Mouse (Mus musculus): ENCODE data around the gene Gm28308. TPM values are rescaled to one million over a fixed set of nuclear protein-coding genes. Genes with fewer than 3 reads are reported as not detected.

Gene Gm28308
- total RNA-seq, 2 experiments from 2014 or later = not detected

- no peak for DNase-seq (ENCODE audit: low spot score in 2 of 2)
- intact Hi-C loops (cut with DNase I) = loop anchor here (5.0 to 10.0 kb wide), 2 partner anchors 149 to 988 kb away; partner anchors contain the start of gene Evx1
Observed at GRCm38 (mm10) chr6:52165441-52166370, 47.4 kb downstream of the Gm28308 start.

DNA sequence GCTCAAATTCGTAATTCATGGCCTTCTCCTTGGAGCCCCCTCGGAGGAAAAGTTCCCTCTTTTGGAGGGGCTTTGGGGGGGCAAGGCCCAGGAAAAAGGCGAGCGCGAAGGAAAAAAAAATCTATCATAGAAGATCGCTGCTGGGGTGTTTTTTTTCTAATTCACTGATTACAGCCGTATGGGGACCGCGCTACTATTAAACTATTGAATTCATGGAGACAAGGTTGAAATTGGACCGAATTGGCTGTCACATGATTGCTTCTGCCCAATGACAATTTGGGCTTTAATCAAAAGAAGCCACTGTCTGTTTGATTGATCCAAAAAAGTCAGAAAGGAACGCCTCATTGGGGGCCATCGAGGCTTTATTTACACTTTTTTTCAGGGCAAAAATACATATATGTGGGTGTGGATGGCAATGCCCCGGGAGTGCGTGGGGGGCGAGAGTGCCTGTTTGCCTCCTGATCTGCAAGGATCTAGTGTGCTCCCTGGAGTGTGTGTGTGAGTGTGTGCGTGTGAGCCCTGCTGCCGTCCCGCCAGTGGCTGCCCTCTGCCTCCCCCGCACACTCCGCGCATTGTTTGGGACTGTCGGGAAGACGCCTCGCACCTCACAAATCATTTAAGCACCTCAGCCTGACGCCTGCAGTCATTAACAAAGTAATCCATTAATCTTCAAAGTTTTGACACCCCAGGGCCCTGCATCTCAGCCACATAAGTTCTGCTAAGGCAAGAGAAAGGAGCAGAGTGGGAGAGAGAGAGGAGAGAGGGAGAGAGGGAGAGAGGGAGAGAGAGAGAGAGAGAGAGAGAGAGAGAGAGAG lies 48.3 kb downstream of the Gm28308 start, which contains the start of gene Hoxa2:
Hoxa2 (minus strand) TSS at position 206 of the 815 bp plus-strand sequence.
- no peak for DNase-seq (ENCODE audit: low spot score in 2 of 2)
- intact Hi-C loops (cut with DNase I) = loop anchor here (5.0 to 10.0 kb wide), 3 partner anchors 150 to 988 kb away; partner anchors contain the start of gene Evx1

DNA sequence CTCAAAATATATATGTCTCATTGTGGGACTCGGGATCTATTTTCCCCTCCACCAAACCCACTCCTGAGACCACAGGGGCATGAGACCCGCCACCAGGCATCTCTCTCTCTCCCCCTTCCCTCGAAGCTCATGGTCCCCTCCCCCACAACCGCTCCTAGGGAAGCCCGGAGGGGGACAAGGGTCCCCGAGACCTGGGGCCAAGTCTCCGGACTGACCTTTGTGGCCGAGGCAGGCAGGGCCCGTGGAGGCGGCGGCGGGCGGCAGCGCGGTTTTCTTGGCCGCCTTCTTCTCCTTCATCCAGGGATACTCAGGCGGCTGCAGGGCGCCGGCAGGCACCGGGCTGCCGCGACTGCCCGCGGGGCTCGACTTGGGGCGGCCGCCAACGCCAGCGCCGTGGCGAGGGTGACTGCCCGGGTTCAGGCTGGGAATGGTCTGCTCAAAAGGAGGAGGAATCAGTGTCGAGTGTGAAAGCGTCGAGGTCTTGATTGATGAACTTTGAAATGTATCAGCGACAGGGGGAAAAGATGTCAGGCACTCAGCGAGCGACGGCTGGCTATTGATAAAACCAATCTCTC lies 49.0 kb downstream of the Gm28308 start:
- intact Hi-C loops (cut with DNase I) = loop anchor here (5.0 to 10.0 kb wide), 2 partner anchors 151 to 157 kb away; partner anchors contain the start of gene Evx1

GRCm38 (mm10) chr6:52163366-52164031 lies 49.6 kb downstream of the Gm28308 start:
- intact Hi-C loops (cut with DNase I) = loop anchor here (5.0 to 10.0 kb wide), 2 partner anchors 151 to 156 kb away; partner anchors contain the start of gene Evx1
- no peak for DNase-seq (ENCODE audit: low spot score in 2 of 2)

More for the DNA sequence above, 49.0 kb downstream of the Gm28308 start:
- DNase-seq (ENCODE audit: low spot score in 2 of 2) = no peak

DNA sequence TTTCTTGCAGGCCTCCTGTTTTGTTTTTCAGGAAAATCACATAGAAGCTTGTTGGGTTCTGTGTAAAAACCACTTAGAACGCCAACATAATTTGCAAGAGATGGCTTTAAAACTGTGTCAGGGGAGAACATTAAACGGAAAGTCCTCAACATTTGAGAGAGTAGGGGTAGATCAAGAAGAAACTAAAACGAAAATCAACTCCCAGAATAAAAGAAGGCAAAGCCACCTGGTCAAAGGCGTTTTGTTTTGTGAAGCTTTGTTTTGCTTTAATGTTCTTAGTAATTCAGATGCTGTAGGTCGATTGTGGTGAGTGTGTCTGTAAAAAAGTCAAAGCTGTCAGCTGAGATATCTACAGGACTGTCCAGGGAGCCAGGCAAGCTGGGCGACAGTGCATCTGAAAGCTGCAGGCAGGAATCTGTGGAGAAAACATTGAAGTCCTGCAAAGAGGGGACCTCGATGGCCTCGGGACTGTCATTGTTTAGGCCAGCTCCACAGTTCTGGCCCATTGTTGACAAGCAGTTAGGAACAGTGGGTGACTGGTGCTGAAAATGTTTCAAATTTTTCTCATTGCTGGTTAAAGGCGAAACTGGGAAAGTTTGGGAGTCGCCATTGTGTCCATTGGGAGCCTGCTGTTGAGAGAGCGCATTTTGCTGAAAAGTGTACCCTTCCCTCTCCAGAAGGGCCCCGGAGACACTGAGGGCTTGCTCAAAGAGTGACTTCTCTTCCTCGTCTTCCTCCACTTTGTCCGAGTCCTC lies 50.4 kb downstream of the Gm28308 start:
- no peak for DNase-seq (ENCODE audit: low spot score in 2 of 2)
- intact Hi-C loops (cut with DNase I) = loop anchor here (5.0 to 10.0 kb wide), 2 partner anchors 152 to 155 kb away; partner anchors contain the start of gene Evx1

GRCm38 (mm10) chr6:52162093-52162380 lies 51.1 kb downstream of the Gm28308 start:
- DNase-seq (ENCODE audit: low spot score in 2 of 2) = no peak
- intact Hi-C loops (cut with DNase I) = loop anchor here (5.0 to 10.0 kb wide), 2 partner anchors 153 to 155 kb away; partner anchors contain the start of gene Evx1

DNA sequence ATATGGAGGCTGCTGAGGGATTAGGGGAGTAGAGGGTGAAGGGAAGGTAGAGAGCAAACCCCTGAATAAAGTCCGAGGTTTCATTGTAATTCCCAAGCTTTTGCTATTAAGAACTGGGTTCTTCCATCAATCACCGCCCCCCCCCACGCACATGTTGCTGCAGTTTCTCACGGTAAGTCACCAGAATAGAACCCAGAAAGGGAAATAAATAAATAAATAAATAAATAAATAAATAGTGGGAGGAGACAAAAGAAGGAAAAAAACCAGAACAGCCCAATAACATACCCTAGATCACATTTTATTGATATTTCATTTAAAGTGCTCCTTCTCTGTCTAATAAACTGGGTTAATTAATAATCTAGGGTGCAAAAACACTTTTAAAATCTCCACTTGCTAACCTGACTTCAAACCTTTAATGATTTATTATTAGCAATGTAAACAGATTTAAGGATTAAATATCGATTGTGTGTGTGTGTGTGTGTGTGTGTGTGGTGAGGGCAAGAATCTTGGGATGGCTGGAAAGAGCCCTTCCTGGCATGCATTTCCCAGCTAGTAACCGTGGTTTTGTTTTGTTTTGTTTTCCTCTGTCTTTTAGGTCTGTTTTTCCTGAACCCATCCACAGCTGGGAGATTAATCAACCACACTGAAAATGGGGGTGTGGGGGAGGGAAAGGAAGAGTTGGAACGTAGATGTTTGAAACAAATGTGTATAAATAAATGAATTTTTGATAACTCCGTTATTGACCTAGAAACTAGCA lies 51.6 kb downstream of the Gm28308 start:
- intact Hi-C loops (cut with DNase I) = loop anchor here (5.0 to 10.0 kb wide), 2 partner anchors 153 to 154 kb away; partner anchors contain the start of gene Evx1
- no peak for DNase-seq (ENCODE audit: low spot score in 2 of 2)

DNA sequence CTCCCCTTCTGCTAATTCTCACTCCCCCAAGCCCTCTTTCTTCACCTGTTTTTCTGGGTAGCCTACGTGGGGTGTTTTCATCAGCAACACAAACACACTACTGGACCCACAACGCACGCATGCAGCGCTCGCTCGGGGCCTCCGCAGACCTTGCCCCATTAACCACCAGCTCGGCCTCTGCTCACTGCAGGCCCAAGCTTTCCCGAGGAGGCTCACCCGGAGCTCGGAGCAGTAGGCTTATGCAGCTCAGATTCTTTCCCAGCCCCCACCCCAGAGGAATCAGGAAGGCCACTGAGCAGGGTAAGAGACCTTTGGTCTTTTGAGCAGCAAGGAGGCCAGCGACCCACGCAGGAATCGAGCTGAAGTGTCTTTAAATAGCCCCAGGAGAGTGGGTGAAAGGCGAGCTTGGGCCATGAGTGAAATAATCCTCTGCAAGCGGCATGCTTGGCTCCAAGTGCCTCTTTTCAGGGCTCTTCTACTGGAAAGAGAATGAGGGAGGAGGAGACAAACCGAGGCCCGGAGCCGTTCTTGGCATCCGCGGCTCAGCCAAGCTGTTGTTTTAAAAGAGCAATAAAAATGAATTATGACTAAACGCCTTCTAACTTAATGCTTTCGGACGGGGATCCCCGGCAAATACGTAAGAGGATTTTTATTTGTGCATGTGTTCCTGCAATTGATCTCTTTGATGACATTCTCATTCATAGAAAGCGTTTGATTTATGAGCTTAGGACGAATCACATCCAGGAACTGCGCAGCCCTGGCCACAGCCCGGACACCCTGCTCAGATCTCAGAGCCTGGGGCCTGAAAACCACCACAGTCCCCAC lies 52.4 kb downstream of the Gm28308 start:
- no peak for DNase-seq (ENCODE audit: low spot score in 2 of 2)
- intact Hi-C loops (cut with DNase I) = loop anchor here (5.0 to 10.0 kb wide), 2 partner anchors 153 to 154 kb away; partner anchors contain the start of gene Evx1

DNA sequence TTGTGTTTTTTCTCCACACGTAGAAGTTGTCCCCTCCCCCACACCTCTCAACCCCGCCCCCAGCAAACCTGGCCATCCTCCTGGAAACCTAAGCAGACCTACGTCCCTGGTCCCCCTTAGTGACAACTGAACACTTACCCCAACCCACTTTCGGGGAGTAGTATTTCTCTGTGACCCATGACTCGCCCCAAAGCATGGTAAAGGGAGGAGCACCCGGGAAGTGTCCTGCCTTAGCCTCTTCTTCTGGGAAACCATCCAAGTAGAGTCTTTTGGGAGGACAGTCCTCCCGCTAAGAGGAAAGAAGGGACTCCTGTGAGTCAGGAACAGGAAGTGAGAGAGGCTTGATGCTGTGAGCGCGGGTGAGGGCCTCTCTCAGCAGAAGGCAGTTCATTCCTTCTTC lies 53.2 kb downstream of the Gm28308 start:
- no peak for DNase-seq (ENCODE audit: low spot score in 2 of 2)
- intact Hi-C loops (cut with DNase I) = loop anchor here (5.0 to 10.0 kb wide), 2 partner anchors 153 to 155 kb away; partner anchors contain the start of gene Evx1

- DNase-seq (ENCODE audit: low spot score in 2 of 2) = no peak
- intact Hi-C loops (cut with DNase I) = no loop called here
Observed at GRCm38 (mm10) chr6:52159164-52159761, 53.9 kb downstream of the Gm28308 start.

DNA sequence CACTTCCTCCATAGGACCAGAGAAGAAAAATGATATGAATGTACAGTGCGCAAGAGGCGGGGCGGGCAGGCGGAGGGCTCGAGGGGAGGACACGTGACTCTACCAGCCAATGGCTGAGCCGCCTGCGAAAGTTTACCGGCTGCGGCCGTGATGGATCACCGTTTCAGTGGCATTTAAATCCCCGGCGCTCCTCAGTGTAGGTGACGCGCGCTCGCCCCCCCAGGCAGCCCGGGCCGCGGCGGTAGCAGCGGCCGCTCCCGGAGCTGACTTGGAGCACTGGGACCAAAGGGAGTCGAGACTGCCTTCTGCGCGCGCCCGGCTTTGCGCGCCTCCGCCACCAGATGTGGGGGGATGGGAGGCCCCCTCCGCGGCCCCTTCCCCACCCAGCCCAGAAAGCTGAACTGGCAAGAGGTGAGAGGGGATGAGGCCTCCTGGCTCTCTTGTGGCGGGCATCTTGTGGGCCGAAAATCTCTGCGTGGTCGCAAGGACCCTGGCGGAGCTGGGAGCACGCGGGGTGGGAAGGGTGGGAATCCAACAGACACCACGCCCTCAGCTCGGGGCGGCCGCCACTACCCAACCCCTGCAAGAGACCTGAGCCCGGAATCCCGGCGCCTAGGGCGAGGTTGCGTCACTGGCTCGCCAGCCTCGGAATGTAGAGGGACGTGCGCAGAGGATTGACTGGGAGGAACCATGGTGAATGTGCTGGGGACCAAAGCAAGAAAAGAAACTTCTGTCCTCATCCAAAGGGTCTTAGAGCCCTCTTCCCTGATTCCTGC lies 54.7 kb downstream of the Gm28308 start, which contains the start of gene Hoxa1:
Hoxa1 (minus strand) TSS at position 42 of the 776 bp plus-strand sequence.
- intact Hi-C loops (cut with DNase I) = no loop called here
- DNase-seq (ENCODE audit: low spot score in 2 of 2) = no peak

DNA sequence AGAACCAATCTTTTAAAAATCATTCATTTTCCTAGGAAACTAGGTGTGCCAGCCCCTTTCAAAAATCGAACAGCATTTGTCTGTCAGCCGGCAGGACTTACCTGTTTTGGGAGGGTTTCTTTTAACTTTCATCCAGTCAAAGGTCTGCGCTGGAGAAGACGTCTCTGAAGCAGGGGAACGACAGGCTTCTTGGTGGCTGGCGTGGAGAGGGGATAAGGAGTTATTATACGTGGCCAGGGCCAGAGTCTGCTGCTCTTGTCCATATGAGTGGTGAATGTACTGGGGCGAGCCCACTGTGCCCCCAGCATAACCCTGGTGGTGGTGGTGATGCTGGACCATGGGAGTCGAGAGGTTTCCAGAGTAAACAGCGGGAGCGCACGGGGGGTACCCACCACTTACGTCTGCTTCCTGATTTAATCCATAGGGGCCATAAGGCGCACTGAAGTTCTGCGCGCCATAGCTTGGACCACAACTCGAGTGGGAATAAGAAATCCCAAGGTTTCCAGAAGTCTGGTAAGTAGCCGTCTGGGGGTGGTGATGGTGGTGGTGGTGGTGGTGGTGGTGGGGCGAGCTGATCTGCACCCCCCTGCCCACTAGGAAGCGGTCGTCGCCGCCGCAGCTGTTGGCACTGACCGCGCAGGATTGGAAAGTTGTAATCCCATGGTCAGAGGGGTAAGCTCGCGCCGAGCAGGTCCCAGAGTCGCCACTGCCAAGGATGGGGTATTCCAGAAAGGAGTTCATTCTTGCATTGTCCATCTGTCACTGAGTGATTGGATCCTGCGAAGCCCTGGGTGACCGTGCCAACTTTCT lies 55.5 kb downstream of the Gm28308 start:
- intact Hi-C loops (cut with DNase I) = no loop called here
- no peak for DNase-seq (ENCODE audit: low spot score in 2 of 2)

DNA sequence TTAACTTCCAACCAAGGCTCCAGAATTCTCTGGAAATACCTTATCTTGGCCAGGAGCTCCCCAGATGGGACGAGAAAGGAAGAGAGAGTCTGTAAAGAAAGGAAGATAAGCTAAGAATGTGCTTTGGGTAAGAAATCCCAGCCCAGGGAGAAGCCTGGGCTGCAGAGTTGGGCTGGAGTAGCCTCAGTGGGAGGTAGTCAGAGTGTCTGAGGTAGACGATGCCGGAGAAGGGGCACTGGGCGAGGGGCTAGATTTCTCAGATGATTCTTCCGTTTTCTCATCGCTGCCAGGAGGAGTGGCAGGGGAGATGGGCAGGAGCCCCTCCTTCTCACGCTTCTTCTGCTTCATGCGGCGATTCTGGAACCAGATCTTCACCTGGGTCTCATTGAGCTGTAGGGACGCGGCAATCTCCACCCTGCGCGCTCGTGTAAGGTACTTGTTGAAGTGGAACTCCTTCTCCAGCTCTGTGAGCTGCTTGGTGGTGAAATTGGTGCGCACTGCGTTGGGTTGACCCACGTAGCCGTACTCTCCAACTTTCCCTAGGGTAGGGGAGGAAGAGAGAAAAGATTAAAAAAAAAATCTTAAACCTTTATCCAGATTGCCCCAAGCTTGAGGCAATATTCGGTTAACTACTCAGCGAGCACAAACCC lies 56.5 kb downstream of the Gm28308 start:
- no peak for DNase-seq (ENCODE audit: low spot score in 2 of 2)
- intact Hi-C loops (cut with DNase I) = no loop called here

GRCm38 (mm10) chr6:52155471-52155870 lies 57.7 kb downstream of the Gm28308 start:
- intact Hi-C loops (cut with DNase I) = no loop called here
- no peak for DNase-seq (ENCODE audit: low spot score in 2 of 2)
